Mouse (Mus musculus): Measurements from ENCODE around the gene Bricd5.

DNA sequence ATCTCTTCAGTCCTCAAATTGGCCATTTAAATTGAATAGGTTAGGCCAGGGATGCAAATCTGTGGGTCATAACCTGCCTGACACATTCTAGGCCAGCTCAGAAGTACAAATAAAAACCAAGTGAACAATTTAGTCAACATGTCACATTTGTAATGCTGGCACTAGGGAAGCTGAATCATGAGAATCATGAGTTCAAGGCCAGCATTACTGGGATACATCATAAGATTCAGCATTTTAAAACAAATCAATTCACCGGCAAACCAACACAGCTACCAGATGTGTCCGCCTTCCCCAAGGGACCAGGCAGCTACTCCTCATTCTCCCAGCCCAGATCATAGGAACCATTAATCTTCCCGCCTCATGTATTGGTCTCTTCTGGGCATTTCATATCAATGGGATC, 9.8 kb downstream of the Bricd5 start:
- TF ChIP-seq CTCF (IDR thresholded peaks at IDR 0.05; ENCODE audit: low read depth, low read length) (no peak), POLR2A (IDR thresholded peaks at IDR 0.05; ENCODE audit: borderline replicate concordance, low read depth, low read length) (no peak)

Data from bone marrow macrophage, adult 2 months (primary cell).